Mouse (Mus musculus): Measurements from ENCODE around the gene Depdc7. TPM values are rescaled to one million over a fixed set of nuclear protein-coding genes. Genes with fewer than 3 reads are reported as not detected.

Depdc7 gene
- total RNA-seq, 2 experiments from 2014 or later, result 1.4 to 1.7 TPM

- no peak for DNase-seq (ENCODE audit: low spot score in 2 of 2)
- intact Hi-C loops (cut with DNase I), result loop anchor here (5.0 kb wide), 1 partner anchor 59 kb away; no protein-coding TSS in a partner anchor
These were observed 24.9 kb downstream of the Depdc7 start for GRCm38 (mm10) chr2:104717827-104718226.

GRCm38 (mm10) chr2:104717231-104717735 is 25.4 kb downstream of the Depdc7 start:
- DNase-seq (ENCODE audit: low spot score in 2 of 2), result no peak
- intact Hi-C loops (cut with DNase I), result loop anchor here (5.0 kb wide), 1 partner anchor 60 kb away; no protein-coding TSS in a partner anchor

- intact Hi-C loops (cut with DNase I), result loop anchor here (5.0 kb wide), 1 partner anchor 61 kb away; no protein-coding TSS in a partner anchor
- no peak for DNase-seq (ENCODE audit: low spot score in 2 of 2)
These were observed 26.4 kb downstream of the Depdc7 start, which contains the start of gene Pin1rt1 for GRCm38 (mm10) chr2:104716279-104716678. Gene Pin1rt1, minus strand, starts transcription at chr2:104716379.

GRCm38 (mm10) chr2:104714254-104714691 is 28.4 kb downstream of the Depdc7 start:
- DNase-seq (ENCODE audit: low spot score in 2 of 2), result no peak
- intact Hi-C loops (cut with DNase I), result no loop called here

- intact Hi-C loops (cut with DNase I), result no loop called here
- DNase-seq (ENCODE audit: low spot score in 2 of 2), result no peak
These were observed 30.2 kb downstream of the Depdc7 start for GRCm38 (mm10) chr2:104712486-104712809.

GRCm38 (mm10) chr2:104711585-104712485 is 30.8 kb downstream of the Depdc7 start, which contains the start of gene Tcp11l1:
Gene Tcp11l1, minus strand, starts transcription at chr2:104712169.
- intact Hi-C loops (cut with DNase I), result no loop called here
- DNase-seq (ENCODE audit: low spot score in 2 of 2), result peak; percentile 76 to 78

- DNase-seq (ENCODE audit: low spot score in 2 of 2), result no peak
- intact Hi-C loops (cut with DNase I), result no loop called here
These were observed 31.9 kb downstream of the Depdc7 start for GRCm38 (mm10) chr2:104710670-104711370.

GRCm38 (mm10) chr2:104709786-104710337 is 32.8 kb downstream of the Depdc7 start:
- no peak for DNase-seq (ENCODE audit: low spot score in 2 of 2)
- intact Hi-C loops (cut with DNase I), result no loop called here

GRCm38 (mm10) chr2:104704355-104704754 is 38.3 kb downstream of the Depdc7 start:
- no peak for DNase-seq (ENCODE audit: low spot score in 2 of 2)
- intact Hi-C loops (cut with DNase I), result no loop called here

- intact Hi-C loops (cut with DNase I), result no loop called here
- no peak for DNase-seq (ENCODE audit: low spot score in 2 of 2)
These were observed 39.5 kb downstream of the Depdc7 start for GRCm38 (mm10) chr2:104703158-104703557.

GRCm38 (mm10) chr2:104699659-104700058 is 43.0 kb downstream of the Depdc7 start:
- no peak for DNase-seq (ENCODE audit: low spot score in 2 of 2)
- intact Hi-C loops (cut with DNase I), result no loop called here

GRCm38 (mm10) chr2:104692551-104692950 is 50.1 kb downstream of the Depdc7 start:
- DNase-seq (ENCODE audit: low spot score in 2 of 2), result no peak
- intact Hi-C loops (cut with DNase I), result no loop called here

GRCm38 (mm10) chr2:104690720-104691119 is 52.0 kb downstream of the Depdc7 start:
- no peak for DNase-seq (ENCODE audit: low spot score in 2 of 2)
- intact Hi-C loops (cut with DNase I), result no loop called here

GRCm38 (mm10) chr2:104688724-104689123 is 54.0 kb downstream of the Depdc7 start:
- intact Hi-C loops (cut with DNase I), result loop anchor here (5.0 kb wide), 1 partner anchor 64 kb away; no protein-coding TSS in a partner anchor
- DNase-seq (ENCODE audit: low spot score in 2 of 2), result peak in 1 of 2 experiments; percentile 52

- intact Hi-C loops (cut with DNase I), result loop anchor here (5.0 kb wide), 1 partner anchor 64 kb away; no protein-coding TSS in a partner anchor
- DNase-seq (ENCODE audit: low spot score in 2 of 2), result no peak
These were observed 54.4 kb downstream of the Depdc7 start for GRCm38 (mm10) chr2:104688321-104688720.

GRCm38 (mm10) chr2:104687261-104687660 is 55.4 kb downstream of the Depdc7 start:
- intact Hi-C loops (cut with DNase I), result loop anchor here (5.0 kb wide), 1 partner anchor 65 kb away; no protein-coding TSS in a partner anchor
- DNase-seq (ENCODE audit: low spot score in 2 of 2), result no peak

- intact Hi-C loops (cut with DNase I), result loop anchor here (2.0 to 5.0 kb wide), 2 partner anchors 67 to 89 kb away; no protein-coding TSS in a partner anchor
- DNase-seq (ENCODE audit: low spot score in 2 of 2), result peak; percentile 84 to 86
These were observed 57.3 kb downstream of the Depdc7 start for GRCm38 (mm10) chr2:104685418-104685817.

- intact Hi-C loops (cut with DNase I), result loop anchor here (2.0 to 5.0 kb wide), 2 partner anchors 68 to 90 kb away; no protein-coding TSS in a partner anchor
- DNase-seq (ENCODE audit: low spot score in 2 of 2), result no peak
These were observed 57.9 kb downstream of the Depdc7 start for GRCm38 (mm10) chr2:104684771-104685170.

- DNase-seq (ENCODE audit: low spot score in 2 of 2), result no peak
- intact Hi-C loops (cut with DNase I), result no loop called here
These were observed 65.4 kb downstream of the Depdc7 start for GRCm38 (mm10) chr2:104677326-104677725.

Data from left cerebral cortex, postnatal 25 days (tissue).